In the genomic region with DNA sequence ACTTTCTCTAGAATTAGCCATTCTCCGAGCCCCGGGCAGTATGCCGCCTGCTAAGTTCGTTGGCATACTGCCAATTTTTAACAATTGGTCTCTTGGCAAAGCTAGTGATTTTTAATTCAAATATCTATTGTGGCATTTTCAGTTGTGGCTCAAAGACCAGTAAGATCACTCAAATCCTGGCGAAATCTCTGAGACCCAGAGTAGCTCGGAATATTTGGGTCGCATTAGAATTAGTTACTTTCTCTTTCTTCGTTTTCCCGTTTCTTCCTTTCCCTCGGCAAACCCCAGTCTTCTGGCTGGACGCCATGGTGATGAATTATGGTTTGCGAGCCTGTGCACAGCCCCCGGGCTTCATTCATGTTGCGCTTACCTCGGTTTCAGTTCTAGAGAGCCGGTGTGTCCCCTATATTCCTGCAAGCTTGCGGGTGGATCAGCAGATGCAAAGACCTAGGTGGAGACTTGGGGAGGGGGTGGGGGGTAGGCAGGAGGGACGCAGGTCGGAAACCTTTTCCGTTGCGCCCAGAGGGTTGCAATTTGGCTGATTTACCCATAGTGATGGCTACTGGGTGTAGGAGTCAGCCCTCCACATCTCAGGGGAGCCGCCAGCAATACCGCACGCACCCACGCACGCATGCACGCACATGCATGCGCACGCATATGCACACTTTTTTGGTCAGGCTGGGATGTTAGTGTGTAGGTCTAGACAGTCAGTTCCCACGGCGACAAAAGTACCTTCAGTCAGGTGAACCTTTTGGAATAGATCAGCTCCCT, we compare ENCODE assay signal across 8 mouse cellular contexts. TPM values are rescaled to one million over a fixed set of nuclear protein-coding genes. Genes with fewer than 3 reads are reported as not detected.
A peak's percentile ranks its signal among the peaks of the same experiment; 100 is the strongest.
DNase-seq lines count a peak whose midpoint lies in the region; ATAC-seq lines count a peak whose summit lies in the region.

No protein-coding gene starts in this region.

- H3K4me3 ChIP-seq in embryonic facial prominence, embryonic 13.5 days: peak overlapping the region; percentile 35
- H3K4me3 ChIP-seq in heart, embryonic 15.5 days: peak overlapping the region; percentile 47
- peak overlapping the region; percentile 15 for H3K4me3 ChIP-seq in liver, embryonic 16.5 days (ENCODE audit: low read depth, low read length)

- H3K27me3 ChIP-seq in embryonic facial prominence, embryonic 13.5 days: no peaks in the 10 kb centered on the region
- no peaks in the 10 kb centered on the region for H3K27me3 ChIP-seq in heart, embryonic 15.5 days
- no peaks in the 10 kb centered on the region for H3K27me3 ChIP-seq in liver, embryonic 16.5 days (ENCODE audit: control insufficient read depth, insufficient read depth, low read depth, low read length)

- H3K27ac ChIP-seq in embryonic facial prominence, embryonic 13.5 days: 0 out of 2 replicates have a peak overlapping the region, but pooled peaks have one; percentile 44
- H3K27ac ChIP-seq in heart, embryonic 15.5 days: peak overlapping the region; percentile 25; the same call in 1 of the 2 replicates
- no peak overlapping the region for H3K27ac ChIP-seq in liver, embryonic 16.5 days (ENCODE audit: low read length)

- DNase-seq in 416B (ENCODE audit: low read depth) (peak; percentile 41), R1 (ENCODE audit: low read depth, low spot score) (peak; percentile 13)
- peak; percentile 61 for DNase-seq in kidney, postnatal 14 days
- DNase-seq in ovary, postnatal 14 days (ENCODE audit: low spot score): peak; percentile 50

- H3K4me1 ChIP-seq in embryonic facial prominence, embryonic 13.5 days: peaks cover 43% of the 10 kb centered on the region
- peaks cover 17% of the 10 kb centered on the region; the same call in 1 of the 2 replicates for H3K4me1 ChIP-seq in heart, embryonic 15.5 days (replicated peaks)
- peaks cover 3% of the 10 kb centered on the region; the same call in 1 of the 2 replicates for H3K4me1 ChIP-seq in liver, embryonic 16.5 days (ENCODE audit: control insufficient read depth, low read depth, low read length)

- H3K9ac ChIP-seq in embryonic facial prominence, embryonic 13.5 days: peak overlapping the region; percentile 18; the same call in 1 of the 2 replicates
- peak overlapping the region; percentile 17; the same call in 1 of the 2 replicates for H3K9ac ChIP-seq in heart, embryonic 15.5 days
- H3K9ac ChIP-seq in liver, embryonic 16.5 days (ENCODE audit: low read depth, low read length): no peak overlapping the region

- ATAC-seq in embryonic facial prominence, embryonic 13.5 days (ENCODE audit: insufficient number of reproducible peaks, insufficient read depth, low FRiP score, low TSS enrichment, low read depth): no peak
- ATAC-seq in heart, embryonic 15.5 days (replicated peaks; ENCODE audit: insufficient number of reproducible peaks, insufficient read depth, low FRiP score, low read depth): 0 out of 2 replicates have a peak, but pooled peaks have one; percentile 38
- no peak for ATAC-seq in liver, embryonic 16.5 days (ENCODE audit: low read depth)
- ATAC-seq in monocyte, adult 5-6 weeks (replicated peaks; ENCODE audit: insufficient number of reproducible peaks, low FRiP score, low TSS enrichment, poor library complexity, severe bottlenecking): no peak

- no peaks in the 10 kb centered on the region for H3K36me3 ChIP-seq in embryonic facial prominence, embryonic 13.5 days
- H3K36me3 ChIP-seq in heart, embryonic 15.5 days: no peaks in the 10 kb centered on the region
- no peaks in the 10 kb centered on the region for H3K36me3 ChIP-seq in liver, embryonic 16.5 days (ENCODE audit: control insufficient read depth, insufficient read depth)

- peak overlapping the region; percentile 55 for H3K4me2 ChIP-seq in embryonic facial prominence, embryonic 13.5 days
- H3K4me2 ChIP-seq in heart, embryonic 15.5 days: peak overlapping the region; percentile 67
- H3K4me2 ChIP-seq in liver, embryonic 16.5 days (ENCODE audit: low read depth, low read length): peak overlapping the region; percentile 36

- 43% methylated on average over 31 of the region's 31 CpGs for WGBS in embryonic facial prominence, embryonic 13.5 days
- 33% methylated on average over 31 of the region's 31 CpGs for WGBS in heart, embryonic 15.5 days
- 50% methylated on average over 31 of the region's 31 CpGs for WGBS in liver, embryonic 16.5 days (ENCODE audit: insufficient replicate concordance)

- H3K9me3 ChIP-seq in embryonic facial prominence, embryonic 13.5 days: no peaks in the 10 kb centered on the region
- H3K9me3 ChIP-seq in heart, embryonic 15.5 days (replicated peaks): no peaks in the 10 kb centered on the region
- no peaks in the 10 kb centered on the region for H3K9me3 ChIP-seq in liver, embryonic 16.5 days (replicated peaks; ENCODE audit: control insufficient read depth, low read length)

RNA-seq across cellular contexts. Expression of a gene that starts 3.6 kb away (rescaled TPM):
- polyA plus RNA-seq in embryonic facial prominence, embryonic 13.5 days (2015; fragmentation: Nextera tagmentation; extraction: Ambion mirVana): 1.2 and 1.4 TPM in 2 replicates
- 0.66 and 1.6 TPM in 2 replicates for polyA plus RNA-seq in heart, embryonic 15.5 days (2015; fragmentation: Nextera tagmentation; extraction: Ambion mirVana)
- polyA plus RNA-seq in liver, embryonic 16.5 days (2015; fragmentation: Nextera tagmentation; extraction: Ambion mirVana): 0.49 and 0.91 TPM in 2 replicates
- 5.4 to 25.0 TPM (median 10.3 TPM) in 3 replicates for total RNA-seq in monocyte, adult 5-6 weeks (2017)
